Mouse (Mus musculus) gastrocnemius, postnatal 25 days (tissue): ENCODE results near the gene 4930404H24Rik. TPM values are rescaled to one million over a fixed set of nuclear protein-coding genes. Genes with fewer than 3 reads are reported as not detected.

Experiments used
- DNase-seq: peaks from one replicate; pipeline ENCODE4 v3.0.0; 2022
- long read RNA-seq, 2 experiments: library from polyadenylated mRNA; stranded (forward); transcript quantifications; one replicate each; pipeline ENCODE4 v2.0.0; 2021
- total RNA-seq, 2 experiments: library from RNA; stranded (reverse); gene quantifications; 1 replicate in 1 of 2; 2 replicates in 1 of 2; pipeline ENCODE4 v1.2.3; 2021

4930404H24Rik gene
- total RNA-seq, result not detected
- long read RNA-seq, experiment 1, result 0 reads
- long read RNA-seq, experiment 2, result 0 reads

DNA sequence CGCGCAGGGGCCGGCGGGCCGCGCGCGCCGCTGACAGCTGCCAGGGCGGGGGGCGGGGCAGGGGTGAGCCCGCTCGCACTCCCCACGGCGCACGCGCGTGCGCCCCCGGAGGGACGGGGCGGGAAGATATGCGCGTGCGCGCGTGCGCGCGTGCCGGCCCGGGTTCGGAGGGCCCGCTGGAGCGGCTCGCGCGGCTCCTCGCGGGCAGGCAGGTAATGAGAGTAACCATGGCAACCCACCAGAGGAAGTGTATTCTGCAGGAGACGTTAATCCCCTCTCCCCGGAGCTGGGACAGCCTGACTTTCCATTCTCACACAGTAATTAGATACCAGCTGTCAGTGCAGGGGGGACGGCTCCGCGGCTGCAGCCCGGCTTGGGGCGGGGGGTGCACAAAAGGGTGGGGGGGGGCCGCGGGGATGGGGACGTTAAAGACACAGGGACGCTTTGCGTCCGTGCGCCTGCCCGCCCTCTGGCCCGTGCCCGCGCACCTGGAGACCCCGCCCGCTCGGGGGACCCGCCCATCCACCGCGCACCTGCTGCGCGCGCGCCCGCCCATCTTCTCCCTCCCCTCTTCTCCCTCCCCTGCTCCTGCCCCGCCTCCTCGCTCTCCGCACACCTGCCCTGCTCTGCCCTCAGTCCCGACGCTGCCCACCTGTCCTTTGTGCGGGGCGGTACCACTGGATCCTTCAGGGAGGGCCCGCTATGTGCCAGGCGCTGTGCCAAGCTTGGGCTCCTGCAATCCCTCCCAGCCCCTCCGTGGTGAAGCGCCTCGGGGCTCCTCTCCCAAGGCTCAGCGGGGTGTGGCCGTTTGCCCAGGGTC, at the start of gene 4930404H24Rik:
TSS of gene 4930404H24Rik (plus strand) at position 218 of the 820 bp plus-strand sequence.
- DNase-seq, result peak; percentile 69

DNA sequence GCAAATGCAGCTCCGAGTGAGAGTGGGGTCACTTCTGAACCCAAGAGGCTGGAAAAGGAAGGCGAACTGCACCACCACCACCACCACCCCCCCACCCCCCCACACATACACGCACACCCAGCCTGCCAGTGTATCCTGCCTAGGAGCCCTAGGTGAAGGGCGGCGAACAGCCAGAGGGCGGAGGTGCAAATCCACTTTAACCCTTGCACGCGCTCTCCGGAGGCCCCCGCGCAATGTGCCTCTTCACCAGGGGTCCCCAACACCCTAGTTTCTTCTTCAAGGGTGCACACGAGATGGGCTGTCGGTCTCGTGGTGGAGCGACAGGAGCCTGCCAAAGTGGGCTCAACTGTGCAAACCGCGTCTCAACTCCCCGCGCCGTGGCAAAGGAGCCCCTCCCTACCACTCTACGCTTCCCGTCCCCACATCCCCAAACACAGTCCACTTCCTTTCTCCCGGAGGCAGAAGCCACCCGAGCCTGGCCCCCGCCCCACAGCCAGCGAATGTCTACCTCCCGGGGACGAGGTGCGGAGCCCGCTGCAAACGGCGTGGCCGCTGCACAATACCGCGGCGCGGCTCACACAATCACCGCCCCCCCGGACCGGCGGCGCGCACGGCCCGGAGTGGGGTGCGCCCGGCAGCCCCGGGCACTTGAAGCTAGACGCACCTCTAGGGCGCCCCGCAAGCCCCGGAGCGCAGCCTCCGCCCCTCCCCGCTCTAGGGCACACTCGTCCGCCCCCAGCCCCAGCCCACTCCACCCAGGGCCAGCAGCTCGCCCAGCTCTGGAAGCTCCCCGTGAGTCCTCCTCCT, 49.0 kb upstream of the 4930404H24Rik start:
- DNase-seq, result peak; percentile 36

DNA sequence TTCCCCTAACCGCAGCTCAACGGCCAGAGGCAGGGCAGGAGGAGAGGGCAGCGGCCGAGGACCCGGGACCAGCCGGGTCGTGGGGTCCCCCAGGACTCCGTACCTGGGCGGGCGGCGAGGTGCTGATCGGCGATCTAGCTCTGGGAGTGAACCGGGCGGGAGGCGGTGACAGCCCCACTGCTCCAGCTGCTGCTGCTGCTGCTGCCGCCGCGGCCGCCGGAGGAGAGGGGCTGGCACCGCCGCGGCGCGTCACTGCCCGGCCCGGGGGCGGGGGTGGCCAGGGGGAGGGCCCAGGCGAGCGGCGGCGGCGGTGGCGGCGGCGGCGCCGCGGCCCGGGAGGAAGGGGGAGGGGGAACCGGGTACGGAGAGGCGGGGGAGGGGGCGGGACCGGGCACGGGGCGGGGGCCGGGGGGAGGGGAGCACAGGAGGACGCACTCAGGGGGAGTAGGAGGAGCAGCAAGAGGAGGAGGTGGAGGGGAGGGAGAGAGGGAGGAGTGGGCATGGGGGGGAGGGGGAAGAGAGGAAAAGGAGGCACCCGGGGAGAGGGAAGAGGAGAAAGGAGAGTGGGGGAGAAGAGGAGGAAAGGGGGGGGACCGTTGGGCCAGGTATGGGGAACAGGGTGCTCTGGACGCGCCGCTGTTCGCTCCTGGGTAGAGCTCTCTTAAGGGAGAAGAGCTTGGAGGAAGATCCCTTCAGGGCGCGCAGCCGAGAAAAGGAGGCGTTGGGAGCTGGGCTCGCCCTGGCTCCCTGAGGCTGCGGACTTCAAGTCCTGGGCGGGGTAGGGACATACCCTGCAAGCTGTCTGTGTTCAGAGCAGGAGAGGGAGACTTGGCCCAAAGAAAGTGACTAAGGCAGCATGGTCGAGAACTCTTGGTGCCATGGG, 48.1 kb upstream of the 4930404H24Rik start:
- peak; percentile 62 for DNase-seq

DNA sequence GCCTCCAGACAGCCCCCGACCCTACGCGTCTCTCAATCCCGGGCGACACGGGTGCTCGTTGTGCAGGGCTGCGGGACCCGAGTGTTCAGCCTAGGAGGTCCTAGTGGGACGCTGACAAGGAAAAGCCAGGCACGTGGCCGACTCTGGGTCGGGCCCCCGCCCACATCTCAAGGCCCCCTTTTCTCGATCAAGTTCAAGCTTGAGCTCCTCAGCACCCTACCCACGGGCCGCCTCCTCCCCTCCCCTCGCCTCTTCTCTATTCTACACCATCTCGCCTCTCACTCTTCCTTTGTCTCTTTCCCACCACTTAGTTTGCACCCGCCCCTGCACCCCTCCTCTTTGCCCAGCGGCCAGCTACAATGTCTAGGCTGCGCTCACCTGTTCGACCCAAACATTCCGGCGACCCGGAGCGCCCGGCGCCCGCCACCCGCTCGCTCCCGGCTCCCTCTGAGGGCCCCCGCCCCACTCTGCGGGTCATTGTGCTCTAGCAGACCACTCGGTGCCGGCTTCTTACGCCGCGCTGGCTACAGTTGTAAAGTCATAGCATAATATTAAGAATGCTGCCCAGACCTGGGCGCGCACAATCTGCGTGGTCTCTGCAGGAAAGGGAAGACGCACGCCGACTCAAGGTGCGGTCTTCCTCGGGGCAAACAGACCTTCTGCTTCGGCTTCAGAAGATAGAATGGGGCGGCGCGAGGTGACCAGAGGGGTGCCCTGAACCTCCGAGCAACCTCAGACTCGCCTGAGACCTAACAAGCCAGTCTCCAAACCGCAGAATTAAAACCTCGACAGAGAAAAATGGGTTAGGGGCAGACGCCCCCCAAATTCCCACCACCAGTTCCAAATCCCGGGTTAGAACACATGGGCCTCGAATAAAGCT, 47.2 kb upstream of the 4930404H24Rik start:
- no peak for DNase-seq

DNA sequence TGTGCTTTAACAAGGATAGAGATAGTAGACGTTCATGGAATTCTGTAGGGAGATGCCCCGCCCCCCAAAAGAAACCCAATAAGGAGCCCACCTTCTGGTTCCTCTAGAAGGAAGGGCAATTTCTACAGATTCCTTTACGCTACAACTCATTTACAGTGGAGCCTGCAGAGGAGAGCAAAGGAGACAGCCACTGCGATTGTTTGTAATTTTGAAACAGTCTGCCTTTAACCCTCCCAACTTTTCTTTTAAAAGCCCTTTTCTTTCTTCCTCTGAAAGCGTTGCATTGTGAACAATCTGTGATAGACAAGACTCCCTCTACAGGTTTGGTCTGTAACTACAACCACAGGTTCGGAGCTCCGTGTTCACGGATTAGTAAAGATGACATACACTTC, 46.6 kb upstream of the 4930404H24Rik start:
- DNase-seq, result no peak

DNA sequence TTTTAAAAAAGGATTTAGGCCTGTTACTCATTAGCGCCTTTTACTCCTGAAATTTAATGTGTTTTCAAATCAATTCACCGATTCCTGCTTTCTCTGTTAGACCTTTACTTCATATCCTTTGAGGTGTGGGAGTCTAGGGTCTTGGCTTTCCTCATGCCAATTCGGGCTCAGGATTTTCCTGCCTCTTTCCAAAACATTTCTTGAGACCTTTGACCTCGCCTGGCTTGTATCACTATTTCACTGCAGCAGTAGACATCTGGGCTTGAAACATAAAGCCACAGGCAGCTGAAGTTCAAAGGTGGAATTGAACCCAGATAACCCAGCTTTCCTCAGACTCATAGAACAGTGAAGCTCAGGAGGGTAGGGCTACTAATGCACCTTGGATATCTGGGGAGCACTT, 46.1 kb upstream of the 4930404H24Rik start:
- no peak for DNase-seq

DNA sequence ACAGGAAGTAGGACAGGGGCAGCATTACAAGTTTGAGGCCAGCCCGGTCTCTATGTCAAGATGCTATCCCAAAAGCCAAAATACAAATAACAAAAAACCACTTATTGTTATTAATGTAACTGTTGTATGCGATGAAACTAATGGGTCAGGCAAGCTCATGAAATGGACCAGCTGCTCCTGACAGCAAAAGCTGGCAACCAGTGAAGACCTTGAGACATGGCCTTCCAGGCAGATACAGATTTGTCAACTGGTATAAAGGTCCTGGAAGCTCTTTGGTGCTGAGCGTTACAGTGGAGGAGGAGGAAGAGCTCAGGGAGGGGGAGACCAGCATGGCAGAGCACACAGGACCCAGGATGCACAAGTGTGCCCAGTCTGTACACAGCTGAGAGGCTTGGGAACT, 44.9 kb upstream of the 4930404H24Rik start:
- DNase-seq, result no peak

DNA sequence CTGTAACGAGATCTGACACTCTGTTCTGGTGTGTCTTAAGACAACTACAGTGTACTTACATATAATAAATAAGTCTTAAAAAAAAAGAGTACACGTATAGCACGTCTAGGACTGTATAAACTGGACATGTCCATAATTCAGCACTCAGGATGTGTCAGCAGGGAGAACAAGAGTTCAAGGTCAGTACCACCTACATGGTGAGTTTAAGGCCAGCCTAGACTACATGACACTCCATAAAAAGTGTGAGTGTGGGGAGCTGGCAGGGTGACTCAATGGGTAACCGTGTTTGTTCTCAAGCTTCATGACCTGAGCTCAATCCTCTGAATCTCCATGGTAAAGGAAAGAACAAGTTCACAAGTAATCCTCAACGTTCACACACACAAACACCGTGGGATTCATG, 44.1 kb upstream of the 4930404H24Rik start:
- DNase-seq, result no peak

DNA sequence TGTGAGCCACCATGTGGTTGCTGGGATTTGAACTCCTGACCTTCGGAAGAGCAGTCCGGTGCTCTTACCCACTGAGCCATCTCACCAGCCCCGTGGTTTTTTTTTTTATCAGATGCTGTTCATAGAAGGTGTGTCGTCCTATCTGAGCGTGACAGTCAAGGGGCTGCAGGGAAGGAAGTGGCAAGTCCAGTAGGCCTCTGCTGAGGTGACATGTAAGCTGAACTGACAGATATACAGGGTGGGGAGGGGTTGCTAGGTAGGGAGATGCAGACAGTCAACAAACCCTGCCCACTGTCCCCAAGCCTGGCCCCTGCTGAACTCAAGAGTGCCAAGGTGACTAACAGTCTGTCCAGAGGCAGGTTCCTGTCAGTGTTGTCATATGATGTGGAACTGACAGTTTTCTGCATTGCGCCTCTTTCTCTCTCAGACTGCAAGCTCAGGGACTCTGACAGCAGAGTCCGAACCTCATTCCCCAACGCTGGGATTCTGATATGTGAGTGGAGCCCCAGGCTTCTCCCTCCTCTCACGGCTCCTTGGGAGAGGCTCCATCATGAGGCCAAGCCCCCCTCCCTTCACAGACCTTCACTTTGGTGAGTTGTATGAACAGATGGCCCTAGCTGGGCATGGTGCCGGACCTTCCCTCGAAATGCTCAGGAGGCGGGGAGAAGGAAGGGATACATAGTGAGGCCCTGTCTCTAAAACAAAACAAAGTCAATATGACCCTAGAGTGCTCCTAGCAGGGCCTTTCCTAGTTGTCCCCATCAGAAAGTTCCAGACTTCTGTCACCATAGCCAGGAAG, 38.4 kb upstream of the 4930404H24Rik start:
- no peak for DNase-seq

DNA sequence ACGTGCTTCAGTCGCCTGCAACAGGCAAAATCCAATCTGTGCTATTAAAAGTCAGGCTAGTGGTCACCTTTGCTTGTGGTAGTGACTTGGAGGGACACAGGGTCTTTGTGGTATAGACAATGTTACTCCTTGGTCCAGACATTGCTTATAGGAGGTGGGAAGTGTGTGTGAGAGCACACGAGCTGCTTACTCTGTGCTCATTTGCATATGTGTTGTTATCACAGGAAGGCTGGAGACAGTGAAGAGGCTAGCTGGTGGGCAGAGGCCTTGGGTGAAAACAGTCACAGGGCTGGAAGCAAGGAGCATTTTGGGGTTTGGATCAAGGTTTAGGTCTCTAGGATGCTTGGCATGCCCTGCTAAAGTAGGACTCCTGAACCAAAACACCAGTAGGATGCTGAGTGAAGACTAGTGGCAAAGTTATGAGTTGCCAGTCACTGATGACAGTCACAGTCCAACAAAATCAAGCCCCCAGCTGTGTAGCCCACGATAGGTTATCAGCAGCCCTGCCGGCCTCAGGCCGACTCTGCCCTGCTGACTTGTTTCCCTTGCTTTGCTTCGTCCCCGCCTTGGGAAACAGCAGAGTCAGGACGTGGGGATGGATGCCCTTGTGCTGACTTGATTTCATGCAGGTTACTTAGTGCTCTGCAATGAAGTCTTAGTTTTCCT, 37.6 kb upstream of the 4930404H24Rik start:
- no peak for DNase-seq

DNA sequence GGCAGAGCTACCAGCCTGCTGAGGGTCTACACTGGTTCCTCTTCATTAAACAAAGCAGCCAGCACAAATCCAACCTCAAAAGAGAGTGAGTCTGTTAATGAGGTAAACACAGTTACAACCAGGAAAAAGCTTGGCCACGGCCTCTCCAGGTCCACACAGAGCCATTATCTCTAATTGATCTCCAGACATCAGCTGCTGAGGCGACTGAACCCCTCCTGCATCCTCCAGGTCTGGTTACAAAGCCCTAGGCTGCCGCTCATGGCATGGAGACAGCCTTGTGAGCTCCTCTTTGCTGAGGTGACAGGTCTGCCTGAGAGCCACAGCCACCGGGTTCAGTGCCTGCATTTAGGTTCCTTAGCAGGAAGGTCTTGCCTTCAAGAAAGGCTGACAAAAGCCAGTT, 35.1 kb upstream of the 4930404H24Rik start:
- DNase-seq, result no peak

DNA sequence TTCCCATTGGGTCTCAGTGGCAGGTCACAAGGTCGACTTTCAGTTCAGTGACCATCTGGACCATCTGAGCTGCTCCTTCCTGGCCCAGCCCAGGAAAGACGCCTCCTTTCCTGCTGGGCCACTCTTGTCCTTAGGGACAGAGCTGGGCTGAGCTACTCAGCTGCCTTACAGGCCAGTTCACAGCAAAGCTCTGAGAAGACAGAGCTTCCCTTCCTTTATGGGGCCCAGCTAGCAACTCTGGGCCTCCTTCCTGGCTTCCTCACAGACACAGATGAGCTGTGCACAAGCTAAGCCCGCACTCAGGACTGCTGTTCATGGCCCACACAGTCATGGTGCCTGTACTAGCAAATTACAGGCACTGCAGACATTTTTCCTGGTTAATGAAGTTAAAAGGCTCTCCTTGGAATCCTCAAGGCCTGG, 34.6 kb upstream of the 4930404H24Rik start:
- peak; percentile 46 for DNase-seq

DNA sequence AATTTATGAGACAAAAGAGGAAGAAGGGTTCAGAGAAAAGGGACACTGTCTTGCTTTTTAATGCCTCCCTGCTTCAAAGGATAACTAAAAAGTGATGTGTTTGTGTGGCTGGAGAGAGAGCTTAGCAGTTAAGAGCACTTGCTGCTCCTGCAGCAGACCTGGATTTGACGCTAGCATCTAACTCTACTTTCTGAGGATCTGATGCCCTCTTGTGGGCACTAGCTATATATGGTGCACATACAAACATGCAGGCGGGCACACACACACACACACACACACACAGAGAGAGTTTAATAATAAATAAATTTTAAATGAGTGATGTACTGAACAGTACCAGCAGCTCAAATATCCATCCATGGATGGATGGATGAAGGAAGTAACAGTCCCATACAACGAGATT, 29.3 kb upstream of the 4930404H24Rik start:
- no peak for DNase-seq

DNA sequence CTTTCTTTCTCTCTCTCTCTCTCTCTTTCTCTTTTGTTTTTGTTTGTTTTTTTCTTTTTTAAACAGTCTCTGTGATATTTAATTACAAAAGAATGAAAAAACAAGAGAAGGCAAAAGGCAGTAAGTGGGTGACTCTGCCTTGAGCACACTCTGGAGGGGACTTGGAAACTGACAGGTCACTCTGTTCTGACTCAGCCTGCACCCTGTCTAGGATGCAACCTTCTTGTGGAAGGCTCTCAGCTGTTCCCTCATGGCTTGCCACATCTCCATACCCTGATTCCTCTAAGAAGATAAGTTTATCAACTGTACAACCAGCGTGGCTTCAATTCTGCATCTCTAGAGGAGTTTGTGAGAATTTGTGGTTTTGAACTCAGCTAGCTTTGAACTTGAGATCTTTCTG, 25.2 kb upstream of the 4930404H24Rik start:
- DNase-seq, result no peak

DNA sequence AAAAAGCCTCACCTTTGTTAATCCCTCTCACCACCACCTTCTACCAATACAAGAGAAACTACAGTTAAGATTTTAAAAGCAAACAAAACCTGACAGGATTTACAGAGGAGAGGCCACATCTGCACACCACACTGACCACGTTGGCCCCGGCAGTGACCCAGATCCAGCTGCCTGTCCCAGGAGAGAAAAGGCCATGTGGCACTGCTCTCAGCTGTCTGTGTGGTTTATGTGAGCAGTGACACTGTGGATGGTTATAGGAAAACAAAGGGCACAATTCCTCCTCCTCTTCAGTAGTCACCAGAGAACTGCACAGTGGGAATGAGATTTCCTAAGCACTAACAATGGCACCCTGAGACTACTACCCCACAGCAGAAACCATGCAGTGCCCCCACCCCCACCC, 23.3 kb upstream of the 4930404H24Rik start:
- DNase-seq, result no peak

DNA sequence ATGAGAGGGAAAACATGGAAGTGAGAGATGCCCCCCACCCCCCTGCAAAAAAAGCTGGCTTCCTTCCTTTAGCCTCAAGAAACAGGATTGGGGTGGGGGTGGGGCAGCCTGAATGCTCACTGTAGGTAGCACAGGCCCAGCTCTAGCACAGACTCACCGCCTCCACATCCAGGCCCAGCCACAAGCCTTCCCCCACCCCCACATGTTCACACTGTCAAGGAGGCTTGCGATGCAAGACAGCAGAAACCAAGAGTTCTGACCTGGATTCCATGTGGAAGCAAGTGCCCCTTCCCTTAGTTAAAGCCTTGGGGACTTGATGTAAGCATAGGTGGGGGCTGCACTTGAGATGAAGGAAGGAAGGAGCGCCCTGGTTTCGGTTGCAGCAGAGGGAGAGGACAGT, 22.8 kb upstream of the 4930404H24Rik start:
- DNase-seq, result no peak

DNA sequence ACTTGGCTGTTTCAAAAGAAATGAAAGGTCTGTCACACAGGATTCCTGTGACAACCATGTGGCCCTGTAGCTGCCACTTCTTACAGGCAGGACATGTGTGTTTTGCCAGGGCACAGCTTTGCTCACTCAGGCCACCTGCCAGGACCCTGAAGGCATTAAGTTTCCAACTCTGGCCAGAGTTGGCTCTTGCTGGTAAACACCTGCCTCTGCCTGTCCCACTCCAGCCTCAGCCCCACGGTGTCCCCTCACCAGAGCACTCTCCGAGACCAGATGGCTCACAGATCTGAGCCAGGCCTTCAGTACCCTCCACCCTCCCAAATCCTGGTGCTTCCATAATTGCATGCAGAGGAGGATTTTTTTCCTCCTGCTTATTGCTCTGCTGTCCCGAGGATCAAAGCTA, 21.6 kb upstream of the 4930404H24Rik start:
- DNase-seq, result peak; percentile 79

DNA sequence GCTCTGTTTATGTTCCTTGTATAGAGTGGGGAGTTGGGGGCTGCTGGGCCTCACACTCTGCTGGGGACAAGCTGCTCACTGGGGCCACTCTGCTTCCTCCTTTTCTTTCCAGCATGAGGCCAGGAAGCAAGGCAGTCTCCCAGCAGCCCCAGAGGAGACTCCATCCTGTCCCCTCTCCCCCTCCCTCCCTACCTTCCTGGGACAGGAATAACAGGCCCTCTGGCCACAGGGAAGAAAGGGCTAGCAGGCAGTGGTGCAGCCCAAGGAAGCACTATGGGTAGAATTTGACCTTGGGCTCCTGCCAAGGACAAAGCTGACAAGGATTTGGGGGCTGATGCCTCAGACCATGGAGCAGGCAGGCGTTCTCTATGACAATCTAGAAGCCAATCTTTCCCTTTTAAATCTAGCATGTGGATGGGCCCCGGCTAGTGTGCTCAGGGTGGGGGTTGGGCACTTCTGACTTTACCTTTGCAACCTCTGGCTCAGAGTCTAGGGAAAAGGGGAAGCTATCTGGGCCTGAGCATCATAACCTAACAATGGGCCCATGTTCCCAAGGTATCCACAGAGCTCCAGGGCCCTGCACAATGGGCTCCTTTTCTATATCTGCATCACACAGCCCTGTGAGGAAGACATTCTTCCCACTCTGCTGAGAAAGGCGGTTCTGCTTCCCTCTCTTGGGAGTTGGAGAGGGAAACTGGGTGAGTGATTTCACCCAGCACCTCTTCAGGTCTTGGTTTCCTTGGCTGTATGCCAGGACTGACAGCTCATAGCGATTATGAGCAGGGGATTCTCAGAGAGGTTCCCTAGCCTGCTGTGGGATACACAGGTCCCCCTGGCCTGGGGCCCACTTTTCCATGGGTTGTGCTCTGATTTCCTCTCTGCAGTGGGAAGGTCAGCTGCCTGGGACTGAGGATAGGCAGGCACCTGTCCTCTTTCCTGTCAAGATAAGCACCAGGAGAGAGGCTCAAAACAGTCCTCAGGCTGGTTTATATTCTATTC, 17.2 kb upstream of the 4930404H24Rik start:
- peak; percentile 16 for DNase-seq

DNA sequence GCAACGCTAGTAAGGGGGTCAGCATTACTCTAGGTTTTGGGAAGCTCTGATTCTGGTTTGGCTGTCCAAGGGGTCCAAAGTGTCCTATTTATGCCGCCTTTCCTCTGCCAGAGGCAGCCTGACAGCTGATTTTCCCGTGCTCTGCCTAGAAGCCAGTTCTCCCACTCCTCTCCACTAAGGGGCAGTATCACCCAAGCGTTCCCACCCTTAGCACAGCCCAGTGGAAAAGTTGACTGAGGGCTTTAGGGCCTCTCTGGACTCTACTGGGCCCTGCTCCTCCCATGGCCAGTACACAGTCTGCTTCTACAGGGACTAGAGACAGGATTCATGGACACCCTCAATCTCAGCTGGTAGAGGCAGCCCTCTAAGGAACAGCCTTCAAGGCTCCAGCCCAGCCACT, 14.0 kb upstream of the 4930404H24Rik start:
- peak; percentile 50 for DNase-seq
